Mouse (Mus musculus): ENCODE data around the gene Rassf7. TPM values are rescaled to one million over a fixed set of nuclear protein-coding genes. Genes with fewer than 3 reads are reported as not detected.

Gene Rassf7
- polyA plus RNA-seq, 1 experiment: not detected

- 91% methylated on average over 12 of the region's 12 CpGs for WGBS
- TF ChIP-seq CTCF (IDR thresholded peaks at IDR 0.05; ENCODE audit: insufficient read depth, low read depth, low read length) (no peak), POLR2A (IDR thresholded peaks at IDR 0.05; ENCODE audit: insufficient read depth, low read depth, low read length) (no peak)
- H3K4me3 ChIP-seq (ENCODE audit: insufficient read depth, low read depth, low read length): no peak overlapping the region
- H3K4me1 ChIP-seq (ENCODE audit: control insufficient read depth, insufficient read depth, low read length): peaks cover 2% of the 10 kb centered on the region
- no peak overlapping the region for H3K27ac ChIP-seq (ENCODE audit: insufficient read depth, low read depth, low read length)
These were observed 5.5 kb upstream of the Rassf7 start for GRCm38 (mm10) chr7:141210137-141210536.

- Histone ChIP-seq H3K4me3 (ENCODE audit: insufficient read depth, low read depth, low read length) (no peak overlapping the region), H3K4me1 (ENCODE audit: control insufficient read depth, insufficient read depth, low read length) (peaks cover 7% of the 10 kb centered on the region), H3K27ac (ENCODE audit: insufficient read depth, low read depth, low read length) (no peak overlapping the region)
- no peak for TF ChIP-seq POLR2A (IDR thresholded peaks at IDR 0.05; ENCODE audit: insufficient read depth, low read depth, low read length)
- TF ChIP-seq CTCF (IDR thresholded peaks at IDR 0.05; ENCODE audit: insufficient read depth, low read depth, low read length): no peak
- WGBS: 92% methylated on average over 14 of the region's 14 CpGs
These were observed 5.0 kb upstream of the Rassf7 start for GRCm38 (mm10) chr7:141210606-141211131.

- no peak for TF ChIP-seq POLR2A (IDR thresholded peaks at IDR 0.05; ENCODE audit: insufficient read depth, low read depth, low read length)
- no peak for TF ChIP-seq CTCF (IDR thresholded peaks at IDR 0.05; ENCODE audit: insufficient read depth, low read depth, low read length)
- peaks cover 16% of the 10 kb centered on the region for H3K4me1 ChIP-seq (ENCODE audit: control insufficient read depth, insufficient read depth, low read length)
- 86% methylated on average over 3 of the region's 3 CpGs for WGBS
These were observed 2.5 kb upstream of the Rassf7 start for GRCm38 (mm10) chr7:141213133-141213532.

GRCm38 (mm10) chr7:141213605-141214235 lies 1.9 kb upstream of the Rassf7 start, which contains the start of gene Lmntd2:
Gene Lmntd2 (minus strand): TSS chr7:141214080.
- TF ChIP-seq CTCF (IDR thresholded peaks at IDR 0.05; ENCODE audit: insufficient read depth, low read depth, low read length) (no peak), POLR2A (IDR thresholded peaks at IDR 0.05; ENCODE audit: insufficient read depth, low read depth, low read length) (no peak)
- Histone ChIP-seq H3K4me1 (ENCODE audit: control insufficient read depth, insufficient read depth, low read length) (peaks cover 16% of the 10 kb centered on the region), H3K4me3 (ENCODE audit: insufficient read depth, low read depth, low read length) (no peak within 1 kb of the TSS), H3K27ac (ENCODE audit: insufficient read depth, low read depth, low read length) (no peak within 1 kb of the TSS)
- 91% methylated on average over 11 of the region's 11 CpGs for WGBS

More at GRCm38 (mm10) chr7:141213133-141213532, 2.5 kb upstream of the Rassf7 start:
- Histone ChIP-seq H3K27ac (ENCODE audit: insufficient read depth, low read depth, low read length) (no peak overlapping the region), H3K4me3 (ENCODE audit: insufficient read depth, low read depth, low read length) (no peak overlapping the region)

- WGBS: 80% methylated on average over 3 of the region's 3 CpGs
- Histone ChIP-seq H3K4me3 (ENCODE audit: insufficient read depth, low read depth, low read length) (no peak overlapping the region), H3K4me1 (ENCODE audit: control insufficient read depth, insufficient read depth, low read length) (peaks cover 16% of the 10 kb centered on the region), H3K27ac (ENCODE audit: insufficient read depth, low read depth, low read length) (no peak overlapping the region)
- TF ChIP-seq POLR2A (IDR thresholded peaks at IDR 0.05; ENCODE audit: insufficient read depth, low read depth, low read length): no peak
- no peak for TF ChIP-seq CTCF (IDR thresholded peaks at IDR 0.05; ENCODE audit: insufficient read depth, low read depth, low read length)
These were observed 1.4 kb upstream of the Rassf7 start for GRCm38 (mm10) chr7:141214310-141214709.

- TF ChIP-seq CTCF (IDR thresholded peaks at IDR 0.05; ENCODE audit: insufficient read depth, low read depth, low read length): no peak
- no peak for TF ChIP-seq POLR2A (IDR thresholded peaks at IDR 0.05; ENCODE audit: insufficient read depth, low read depth, low read length)
- 3% methylated on average over 42 of the region's 42 CpGs for WGBS
- peak overlapping the region; percentile 53 for H3K4me3 ChIP-seq (ENCODE audit: insufficient read depth, low read depth, low read length)
- peaks cover 18% of the 10 kb centered on the region for H3K4me1 ChIP-seq (ENCODE audit: control insufficient read depth, insufficient read depth, low read length)
- H3K27ac ChIP-seq (ENCODE audit: insufficient read depth, low read depth, low read length): no peak overlapping the region
These were observed 447 bp downstream of the Rassf7 start for GRCm38 (mm10) chr7:141215880-141216733.

- no peak for TF ChIP-seq CTCF (IDR thresholded peaks at IDR 0.05; ENCODE audit: insufficient read depth, low read depth, low read length)
- TF ChIP-seq POLR2A (IDR thresholded peaks at IDR 0.05; ENCODE audit: insufficient read depth, low read depth, low read length): no peak
- no peak overlapping the region for H3K4me3 ChIP-seq (ENCODE audit: insufficient read depth, low read depth, low read length)
- no peak overlapping the region for H3K27ac ChIP-seq (ENCODE audit: insufficient read depth, low read depth, low read length)
- peaks cover 26% of the 10 kb centered on the region for H3K4me1 ChIP-seq (ENCODE audit: control insufficient read depth, insufficient read depth, low read length)
- WGBS: 90% methylated on average over 11 of the region's 11 CpGs
These were observed 1.2 kb downstream of the Rassf7 start for GRCm38 (mm10) chr7:141216894-141217293.

- TF ChIP-seq CTCF (IDR thresholded peaks at IDR 0.05; ENCODE audit: insufficient read depth, low read depth, low read length) (no peak), POLR2A (IDR thresholded peaks at IDR 0.05; ENCODE audit: insufficient read depth, low read depth, low read length) (no peak)
- WGBS: 95% methylated on average over 17 of the region's 17 CpGs
- no peak overlapping the region for H3K4me3 ChIP-seq (ENCODE audit: insufficient read depth, low read depth, low read length)
- no peak overlapping the region for H3K27ac ChIP-seq (ENCODE audit: insufficient read depth, low read depth, low read length)
- peaks cover 32% of the 10 kb centered on the region for H3K4me1 ChIP-seq (ENCODE audit: control insufficient read depth, insufficient read depth, low read length)
These were observed 1.8 kb downstream of the Rassf7 start for GRCm38 (mm10) chr7:141217343-141218013.

Data from olfactory bulb, adult 2 months (tissue).